Mouse (Mus musculus): ENCODE data around the gene Slc16a6.

The Slc16a6 gene

GRCm38 (mm10) chr11:109445438-109446035, 27.9 kb downstream of the Slc16a6 start:
- DNase-seq (ENCODE audit: low spot score) = peak; percentile 59

- DNase-seq (ENCODE audit: low spot score) = peak; percentile 62
Observed at GRCm38 (mm10) chr11:109444600-109444999, 28.8 kb downstream of the Slc16a6 start.

GRCm38 (mm10) chr11:109443468-109444263, 29.7 kb downstream of the Slc16a6 start:
- no peak for DNase-seq (ENCODE audit: low spot score)

- no peak for DNase-seq (ENCODE audit: low spot score)
Observed at GRCm38 (mm10) chr11:109442166-109442730, 31.1 kb downstream of the Slc16a6 start.

- DNase-seq (ENCODE audit: low spot score) = peak; percentile 55
Observed at GRCm38 (mm10) chr11:109441119-109441518, 32.3 kb downstream of the Slc16a6 start.

GRCm38 (mm10) chr11:109440641-109441040, 32.8 kb downstream of the Slc16a6 start:
- DNase-seq (ENCODE audit: low spot score) = no peak

- peak; percentile 75 for DNase-seq (ENCODE audit: low spot score)
Observed at GRCm38 (mm10) chr11:109439829-109440340, 33.5 kb downstream of the Slc16a6 start.

GRCm38 (mm10) chr11:109439209-109439608, 34.2 kb downstream of the Slc16a6 start:
- no peak for DNase-seq (ENCODE audit: low spot score)

GRCm38 (mm10) chr11:109436889-109437288, 36.5 kb downstream of the Slc16a6 start:
- no peak for DNase-seq (ENCODE audit: low spot score)

- DNase-seq (ENCODE audit: low spot score) = no peak
Observed at GRCm38 (mm10) chr11:109434233-109434798, 39.1 kb downstream of the Slc16a6 start.

GRCm38 (mm10) chr11:109427353-109427752, 46.0 kb downstream of the Slc16a6 start:
- DNase-seq (ENCODE audit: low spot score) = no peak

GRCm38 (mm10) chr11:109426272-109426586, 47.2 kb downstream of the Slc16a6 start:
- no peak for DNase-seq (ENCODE audit: low spot score)

- peak; percentile 100 for DNase-seq (ENCODE audit: low spot score)
Observed at GRCm38 (mm10) chr11:109425392-109426271, 47.8 kb downstream of the Slc16a6 start, which contains the start of gene Amz2. Gene Amz2, plus strand, starts transcription at chr11:109425946.

- DNase-seq (ENCODE audit: low spot score) = peak; percentile 55
Observed at GRCm38 (mm10) chr11:109423294-109423693, 50.1 kb downstream of the Slc16a6 start.

- DNase-seq (ENCODE audit: low spot score) = no peak
Observed at GRCm38 (mm10) chr11:109422263-109422662, 51.1 kb downstream of the Slc16a6 start.

- DNase-seq (ENCODE audit: low spot score) = no peak
Observed at GRCm38 (mm10) chr11:109421205-109421604, 52.2 kb downstream of the Slc16a6 start.

- DNase-seq (ENCODE audit: low spot score) = no peak
Observed at GRCm38 (mm10) chr11:109420567-109420962, 52.8 kb downstream of the Slc16a6 start.

- no peak for DNase-seq (ENCODE audit: low spot score)
Observed at GRCm38 (mm10) chr11:109419961-109420566, 53.3 kb downstream of the Slc16a6 start.

GRCm38 (mm10) chr11:109419461-109419860, 53.9 kb downstream of the Slc16a6 start:
- DNase-seq (ENCODE audit: low spot score) = no peak

GRCm38 (mm10) chr11:109417472-109418040, 55.8 kb downstream of the Slc16a6 start:
- no peak for DNase-seq (ENCODE audit: low spot score)

Measured in testis, postnatal 10 days (tissue).